Mouse (Mus musculus) CH12.LX (cell line): ENCODE results near the gene Fgfr2.

Source experiments
- BHLHE40 ChIP-seq: IDR thresholded peaks from 2 replicates; pipeline ENCODE4 v1.6.1; 2011; ENCODE audit warnings: mild to moderate bottlenecking, low read depth, low read length, improper control_type of control experiment
- CTCF ChIP-seq, 2 experiments: IDR thresholded peaks in 1 of 2; conservative IDR thresholded peaks in 1 of 2; 2 replicates each; pipeline ENCODE4 v1.5.1; 2011 to 2012; ENCODE audit warnings: low read depth in 2 of 2, low read length in 2 of 2, improper control_type of control experiment in 1 of 2, inconsistent platforms in 1 of 2, mild to moderate bottlenecking in 1 of 2, moderate library complexity in 1 of 2
- GABPA ChIP-seq: IDR thresholded peaks from 2 replicates; pipeline ENCODE4 v1.6.1; 2012; ENCODE audit warnings: low read depth, low read length, improper control_type of control experiment, inconsistent platforms; ENCODE audit not compliant: insufficient replicate concordance
- MAFK ChIP-seq: IDR thresholded peaks from 2 replicates; pipeline ENCODE4 v1.6.1; 2011; ENCODE audit warnings: low read length, improper control_type of control experiment; ENCODE audit not compliant: insufficient replicate concordance
- POLR2A ChIP-seq: IDR thresholded peaks from 2 replicates; pipeline ENCODE4 v1.6.1; 2011; ENCODE audit warnings: low read depth, mild to moderate bottlenecking, improper control_type of control experiment, low read length
- TBP ChIP-seq: conservative IDR thresholded peaks from 2 replicates; pipeline ENCODE4 v1.6.1; 2011; ENCODE audit warnings: low read depth, low read length, improper control_type of control experiment
- TCF12 ChIP-seq: IDR thresholded peaks from 2 replicates; pipeline ENCODE4 v1.6.1; 2014; ENCODE audit warnings: low read depth, mild to moderate bottlenecking, inconsistent platforms, low read length, improper control_type of control experiment
- USF2 ChIP-seq: conservative IDR thresholded peaks from 2 replicates; pipeline ENCODE4 v1.6.1; 2011; ENCODE audit warnings: low read depth, low read length, improper control_type of control experiment
- ZC3H11A ChIP-seq: IDR thresholded peaks from 2 replicates; pipeline ENCODE4 v1.6.1; 2012; ENCODE audit warnings: low read depth, mild to moderate bottlenecking, inconsistent platforms, low read length, improper control_type of control experiment

- TF ChIP-seq POLR2A (no peak), TBP (no peak), CTCF (conservative IDR thresholded peaks at IDR 0.05 in 1 of 2, IDR thresholded peaks at IDR 0.05 in 1 of 2; ENCODE audit: low read depth in 2 of 2, low read length in 2 of 2) (no peak), BHLHE40 (no peak), GABPA (no peak), MAFK (no peak), ZC3H11A (no peak), USF2 (no peak), TCF12 (no peak)
Observed at GRCm38 (mm10) chr7:130543181-130543580, 2580.0 kb downstream of the Fgfr2 start.
